Mouse (Mus musculus) right cerebral cortex, adult 18-20 months (tissue): ENCODE results near the gene Clic6.
A peak's percentile ranks its signal among the peaks of the same experiment; 100 is the strongest.
"Not testable (repeated sequence)": the region's sequence is repeated elsewhere in the genome, so short reads cannot be mapped to it uniquely, and the experiment has no call there.

ENCODE experiments used
- DNase-seq: peaks from one replicate; pipeline ENCODE4 v3.0.0; 2022; ENCODE audit warnings: mixed read lengths

The Clic6 gene

DNA sequence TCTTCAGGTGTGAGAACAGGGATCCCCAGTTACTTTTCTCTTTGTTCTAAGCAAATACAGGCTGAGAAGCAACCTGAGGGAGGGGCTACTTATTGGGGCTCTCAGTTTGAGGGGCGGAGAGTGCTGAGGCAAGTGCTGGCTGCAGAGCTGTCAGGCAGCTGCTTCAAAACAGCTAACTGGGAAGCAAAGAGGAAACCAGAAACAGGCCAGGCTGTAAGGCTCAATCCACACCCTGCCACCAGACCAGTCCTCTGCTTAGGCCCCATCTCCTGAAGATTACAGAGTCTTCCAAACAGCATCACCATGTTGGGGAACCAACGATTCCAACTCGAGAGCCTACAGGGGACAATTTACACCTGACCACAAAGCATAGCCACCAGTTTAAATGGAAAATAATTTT is 12.6 kb upstream of the Clic6 start:
- no peak for DNase-seq

DNA sequence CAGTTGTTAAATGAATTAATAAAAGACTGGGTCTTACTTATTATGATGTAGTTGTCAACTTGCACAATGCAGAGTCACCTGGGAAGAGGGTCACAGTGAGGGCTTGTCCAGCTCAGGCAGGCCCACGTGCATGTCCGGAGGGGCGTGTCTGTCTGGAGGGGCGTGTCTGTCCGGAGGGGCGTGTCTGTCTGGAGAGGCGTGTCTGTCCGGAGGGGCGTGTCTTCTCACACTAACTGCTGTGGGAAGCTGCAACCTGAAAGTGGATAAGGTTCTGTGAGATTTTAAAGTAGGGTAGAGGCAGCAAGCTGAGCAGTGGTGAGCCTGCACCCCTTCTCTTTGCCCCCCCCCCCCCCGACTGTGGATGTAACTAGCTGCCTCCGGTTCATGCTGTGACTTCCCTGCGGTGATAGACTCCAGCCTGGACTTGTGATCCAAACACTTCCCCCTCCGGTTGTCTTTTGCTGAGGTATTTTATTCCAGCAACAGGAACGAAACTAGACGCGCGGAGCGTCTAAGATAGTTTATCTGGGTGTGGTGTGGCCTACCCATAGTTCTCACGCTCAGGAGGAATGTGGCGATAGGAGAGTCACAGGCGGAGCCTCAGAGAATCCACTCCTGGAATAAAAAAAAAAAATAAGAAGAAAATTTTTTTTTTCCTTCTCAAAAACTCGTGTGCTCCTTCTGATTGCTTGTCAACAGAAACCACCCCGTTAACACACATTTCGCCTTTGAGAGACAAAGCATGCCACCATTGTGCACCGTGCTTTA is 10.3 kb upstream of the Clic6 start:
- no peak for DNase-seq

DNA sequence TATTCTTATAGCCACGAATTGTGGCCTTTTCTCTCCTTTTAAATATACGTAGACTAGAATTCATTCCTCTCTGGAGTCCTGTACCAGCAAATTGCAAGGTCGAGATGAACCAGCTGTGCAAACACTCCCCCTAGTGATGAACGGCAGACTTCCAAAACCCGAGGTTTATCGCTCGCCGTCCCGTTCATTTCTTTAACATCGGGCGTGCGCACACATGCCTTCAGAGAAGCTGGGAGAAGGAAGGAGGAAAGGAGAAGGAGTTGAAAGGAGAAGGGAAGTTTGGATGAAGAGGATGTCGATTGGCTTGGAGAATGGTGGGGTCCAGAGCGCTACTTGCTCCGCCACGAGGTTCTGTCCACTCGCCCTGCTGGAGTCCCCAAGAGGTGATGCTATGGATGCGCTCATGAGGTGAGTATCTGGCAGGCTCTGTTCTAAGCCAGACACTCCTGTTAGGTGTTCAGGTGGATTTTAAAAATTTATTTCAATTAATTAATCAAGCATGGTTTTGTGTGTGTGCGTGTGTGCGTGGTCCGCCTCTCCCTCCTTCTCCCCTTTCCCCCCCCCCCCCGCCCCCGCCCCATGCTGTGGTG is 6.9 kb upstream of the Clic6 start:
- peak; percentile 75 for DNase-seq

DNA sequence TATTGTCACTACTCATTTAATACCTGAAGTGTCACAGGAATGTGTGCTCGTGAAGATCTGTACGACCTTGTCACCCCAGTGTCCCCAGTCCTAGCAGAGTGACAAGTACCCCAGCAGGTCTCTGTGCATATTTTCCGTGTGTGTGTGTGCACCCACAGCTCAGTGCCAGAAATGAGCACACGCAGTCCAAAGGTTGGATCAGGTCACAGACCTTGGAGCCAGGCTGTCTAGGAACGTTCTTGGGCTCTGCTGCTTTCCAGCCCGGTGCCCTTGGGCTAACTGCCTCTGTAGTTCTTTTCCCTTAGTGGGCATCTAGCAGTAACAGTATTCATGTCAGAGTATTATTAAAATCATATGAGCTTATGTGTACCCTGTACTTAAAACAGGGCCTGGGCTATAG is 1.6 kb downstream of the Clic6 start:
- no peak for DNase-seq

DNA sequence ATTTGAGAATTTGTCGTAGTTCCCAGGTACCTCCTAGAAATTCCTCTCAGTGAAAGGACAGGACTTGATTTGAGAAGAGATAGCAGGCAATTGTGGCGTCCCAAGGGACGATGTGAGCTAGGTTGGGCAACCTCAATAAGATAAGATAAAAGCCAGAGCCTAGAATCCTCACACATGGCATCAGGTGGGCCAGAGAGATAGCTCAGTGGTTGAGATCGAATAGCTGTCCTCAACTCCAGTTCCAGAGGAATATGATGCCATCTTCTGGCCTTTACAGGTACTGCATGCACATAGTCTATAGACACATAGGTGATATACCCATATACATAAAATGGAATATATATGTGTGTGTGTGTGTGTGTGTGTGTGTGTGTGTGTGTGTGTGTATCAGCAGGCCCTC is 2.0 kb downstream of the Clic6 start:
- DNase-seq: no peak

DNA sequence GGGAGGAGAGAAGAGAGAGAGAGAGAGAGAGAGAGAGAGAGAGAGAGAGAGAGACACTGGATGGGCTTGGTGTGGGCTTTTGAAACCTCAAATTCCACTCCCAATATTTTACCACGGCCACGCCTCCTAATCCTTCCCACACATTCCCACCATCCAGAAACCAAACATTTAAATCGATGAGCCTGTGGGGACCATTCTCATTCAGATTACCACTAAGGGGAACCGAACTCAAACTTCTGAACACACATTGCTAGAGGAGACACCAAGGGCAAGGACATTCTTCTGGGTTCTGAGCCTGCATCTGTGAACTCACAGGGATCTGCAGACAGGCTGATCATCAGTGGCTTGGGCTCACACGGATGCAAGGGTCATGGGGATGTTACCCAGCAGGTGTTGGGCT is 2.9 kb downstream of the Clic6 start:
- no peak for DNase-seq

DNA sequence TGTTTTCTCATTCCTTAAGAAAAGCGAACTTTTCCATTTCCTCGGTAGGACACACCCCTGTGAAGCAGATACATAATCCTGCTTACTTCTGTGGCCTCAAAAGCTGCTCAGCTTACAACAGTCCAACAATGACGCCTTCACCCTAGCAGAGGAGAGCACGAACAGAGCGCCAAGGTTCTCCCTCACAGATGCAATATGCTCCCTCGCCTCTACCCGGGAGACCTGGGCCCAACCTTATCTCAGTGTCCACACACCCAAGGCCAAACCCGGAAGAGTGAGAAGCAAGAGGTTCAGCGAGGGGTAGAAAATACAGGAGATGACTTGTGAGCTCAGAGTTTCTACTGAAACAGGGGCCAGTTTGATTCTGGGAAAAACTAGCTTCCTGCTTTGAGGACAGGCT is 3.8 kb downstream of the Clic6 start:
- no peak for DNase-seq

DNA sequence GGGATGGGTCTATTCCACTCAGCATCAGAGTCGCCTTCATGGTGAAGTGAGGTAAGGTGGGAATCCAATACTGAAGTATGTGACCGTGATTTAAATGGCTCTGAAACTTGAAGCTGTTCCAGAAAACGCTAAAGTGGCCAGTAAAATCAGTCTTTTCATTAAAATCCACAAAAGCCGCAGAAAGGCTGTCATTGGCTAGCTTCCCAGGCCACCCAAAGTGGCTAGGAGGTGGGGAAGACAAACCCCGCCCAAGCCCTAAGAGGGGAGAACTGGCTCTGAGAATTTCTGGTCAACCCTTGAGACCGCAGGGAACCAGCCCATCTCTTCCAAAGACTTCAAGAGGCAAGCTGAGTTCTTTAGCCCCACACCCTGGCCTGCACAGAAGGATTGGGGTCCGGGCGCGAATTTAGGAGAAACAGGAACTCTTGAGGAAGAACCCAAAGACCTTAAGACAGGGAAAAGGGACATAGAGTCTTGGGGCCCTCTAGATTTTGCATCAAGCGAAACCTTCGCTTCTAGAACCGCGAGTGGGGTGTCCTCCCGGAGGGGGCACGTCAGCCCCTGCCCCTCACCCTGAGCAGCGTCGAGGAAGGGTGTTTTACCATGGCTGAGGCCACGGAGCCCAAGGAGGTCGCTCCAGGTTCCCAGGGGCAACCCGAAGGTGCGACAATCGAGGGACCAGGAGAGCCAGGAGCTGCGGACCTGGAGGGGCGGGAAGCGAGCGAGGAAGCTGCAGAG is 12.5 kb downstream of the Clic6 start:
- DNase-seq: no peak

DNA sequence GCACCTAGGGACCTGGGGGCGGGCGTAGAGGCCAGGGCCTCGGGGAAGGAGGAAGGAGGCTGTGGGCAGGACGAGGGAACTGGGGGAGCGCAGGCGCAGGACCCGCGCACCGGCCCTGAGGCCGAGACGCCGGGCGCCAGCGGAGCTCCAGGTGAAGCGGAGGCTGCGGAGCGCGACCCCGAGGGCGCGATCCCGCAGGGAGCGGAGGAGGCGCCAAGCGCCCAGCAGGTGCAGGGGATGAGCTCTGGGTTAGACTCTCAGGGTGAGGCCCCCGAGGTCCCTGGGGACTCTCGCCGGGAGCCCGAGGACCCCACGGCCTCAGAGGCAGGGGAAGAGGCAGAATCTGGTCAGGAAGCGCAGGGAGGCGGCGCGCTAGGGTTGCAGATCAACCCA is 13.0 kb downstream of the Clic6 start:
- no peak for DNase-seq

DNA sequence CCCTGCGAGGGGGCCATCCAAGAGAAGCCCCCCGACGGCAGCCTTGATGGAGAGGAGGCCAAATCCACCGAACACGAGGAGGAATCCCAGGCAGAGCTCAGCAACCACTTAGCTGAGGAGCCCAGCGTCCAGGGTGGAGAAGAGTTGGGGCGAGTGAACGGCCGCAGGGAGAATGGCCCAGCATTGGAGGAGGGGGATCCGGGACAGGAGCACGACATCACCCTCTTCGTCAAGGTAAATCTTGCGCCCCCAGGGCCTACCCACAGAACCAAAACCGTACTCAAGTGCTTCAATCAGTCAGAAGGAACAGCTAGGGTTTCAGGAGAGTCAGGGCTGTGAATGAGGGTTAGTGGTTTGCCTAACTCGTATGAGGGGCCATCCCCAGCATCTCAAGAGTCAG is 13.8 kb downstream of the Clic6 start:
- DNase-seq: no peak

DNA sequence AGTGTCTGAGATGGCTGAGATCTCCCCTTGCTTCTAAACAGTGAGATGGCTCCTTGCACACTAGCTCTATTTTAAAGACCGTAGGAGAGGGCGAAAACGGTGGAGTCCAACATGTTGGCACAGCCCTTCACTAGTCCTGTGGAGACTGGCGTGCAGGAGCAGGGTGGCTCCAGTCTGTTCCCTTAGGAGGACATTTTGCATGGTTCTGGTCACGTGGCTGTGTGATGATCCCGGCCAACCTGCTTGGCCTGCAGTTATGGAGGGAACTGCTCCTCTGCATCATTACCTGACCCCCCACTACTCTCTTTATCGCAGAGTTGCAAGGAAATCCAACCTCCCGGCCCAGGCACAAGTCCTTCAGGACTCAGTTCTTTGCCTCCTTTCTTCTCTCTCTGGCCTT is 15.0 kb downstream of the Clic6 start:
- DNase-seq: no peak

DNA sequence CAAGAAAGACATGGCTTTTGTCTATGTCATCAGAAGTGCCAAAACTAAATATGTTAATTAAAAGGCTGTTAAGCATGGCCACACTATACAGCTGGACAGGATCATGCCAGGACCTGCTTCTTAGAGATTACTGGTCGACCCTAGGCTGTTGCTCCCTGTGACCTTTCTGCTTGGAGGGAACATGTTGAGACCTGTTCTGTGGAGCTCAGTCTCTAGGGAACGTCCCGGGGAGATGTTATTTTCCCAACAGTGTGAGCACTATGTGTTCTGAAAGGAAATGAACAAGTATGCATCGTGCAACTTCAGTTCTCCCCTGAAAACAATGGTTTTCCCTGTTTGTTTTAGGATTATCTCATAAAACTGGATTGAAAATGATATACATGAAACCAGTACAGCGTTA is 17.6 kb downstream of the Clic6 start:
- DNase-seq: no peak

DNA sequence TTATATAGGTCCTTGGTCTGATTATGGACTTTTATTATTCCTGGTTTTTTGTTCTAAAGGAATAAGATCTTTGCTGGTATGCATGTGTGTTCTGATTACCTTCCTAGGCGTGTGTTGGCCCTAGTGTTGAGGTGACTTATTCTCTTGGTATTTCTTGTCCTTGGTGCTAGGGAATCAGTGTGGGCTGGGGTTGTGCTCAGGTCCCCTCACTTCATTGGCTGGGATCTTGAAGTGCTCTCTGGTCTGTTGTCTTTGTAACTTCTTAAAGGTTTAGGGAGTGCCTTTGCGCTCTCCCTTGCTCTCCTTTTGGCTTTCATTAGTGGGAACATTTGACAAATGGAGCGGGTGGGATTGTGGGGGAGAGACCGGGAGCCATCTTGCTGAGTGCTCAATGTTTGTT is 22.0 kb downstream of the Clic6 start:
- no peak for DNase-seq

DNA sequence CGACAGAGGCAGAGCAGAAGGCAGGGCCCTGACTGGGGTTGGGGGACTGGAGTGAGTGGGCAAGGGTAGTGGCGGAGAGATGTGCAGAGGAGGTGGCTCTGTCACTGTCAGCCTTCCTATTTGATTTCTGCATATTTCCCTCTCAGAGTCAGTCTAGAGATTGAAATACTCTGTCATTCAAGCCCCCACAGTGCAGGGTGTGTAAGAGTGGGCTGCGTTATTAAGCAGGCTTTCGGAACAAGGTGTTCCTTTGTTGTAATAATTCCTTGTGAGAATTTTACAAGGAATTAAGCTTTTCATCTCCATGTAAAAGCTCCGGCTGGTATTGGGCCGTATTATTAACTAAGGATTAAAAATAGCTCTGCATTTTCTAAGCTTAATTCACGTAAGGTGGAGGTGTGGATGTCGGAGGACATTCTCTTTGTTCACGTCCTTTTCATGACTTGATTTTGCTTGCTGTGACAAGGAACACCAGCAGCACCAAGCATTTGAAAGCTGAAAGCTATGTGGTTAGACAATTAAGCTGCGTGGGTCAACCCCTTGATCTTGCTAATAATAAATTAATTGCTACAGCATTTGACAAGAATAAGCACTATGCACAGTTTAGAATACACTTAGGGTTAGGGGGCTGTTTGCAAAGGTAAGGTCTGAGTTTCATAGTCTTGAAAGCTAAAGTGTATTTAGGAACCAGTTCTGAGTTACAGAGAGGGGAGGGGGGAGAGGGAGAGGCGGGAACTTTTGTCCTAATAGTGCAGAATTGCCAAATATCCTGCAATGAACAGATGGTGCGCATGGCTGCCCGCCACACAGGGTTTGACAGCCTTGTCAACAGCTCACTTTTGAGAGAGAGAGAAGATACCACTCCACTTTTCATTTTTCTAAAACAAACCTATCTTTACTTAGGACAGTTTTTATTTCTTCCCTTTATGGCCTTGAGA is 25.6 kb downstream of the Clic6 start:
- no peak for DNase-seq

DNA sequence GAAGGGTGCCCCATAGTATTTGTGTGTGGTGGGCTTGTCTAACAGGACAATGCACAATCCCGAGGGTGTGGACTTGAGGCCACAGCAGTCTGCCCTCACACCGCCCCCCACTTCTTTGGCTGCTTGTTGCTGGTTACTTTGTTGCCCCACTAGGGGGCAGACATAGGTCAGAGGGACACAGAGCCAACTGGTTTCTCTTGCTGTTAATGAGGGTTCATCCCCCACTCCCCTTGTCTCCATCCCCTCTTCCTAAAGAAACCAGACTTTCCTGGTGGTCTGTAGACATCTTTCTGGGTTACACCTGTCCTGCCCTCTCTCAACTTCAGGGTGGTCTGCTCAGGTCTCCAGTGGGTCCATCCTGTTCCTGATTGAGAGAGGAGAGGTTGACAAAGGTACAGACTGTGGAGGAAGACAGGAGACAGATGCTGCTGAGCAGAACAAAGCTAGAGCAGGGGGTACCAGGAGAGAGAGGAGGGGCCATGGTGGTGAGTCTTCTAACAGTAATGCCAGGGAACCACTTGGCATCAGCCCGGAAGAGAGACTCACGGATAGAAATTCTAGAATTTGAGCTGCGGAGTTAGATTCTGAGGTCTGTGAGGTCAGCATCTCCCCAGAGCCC is 26.3 kb downstream of the Clic6 start:
- DNase-seq: no peak

DNA sequence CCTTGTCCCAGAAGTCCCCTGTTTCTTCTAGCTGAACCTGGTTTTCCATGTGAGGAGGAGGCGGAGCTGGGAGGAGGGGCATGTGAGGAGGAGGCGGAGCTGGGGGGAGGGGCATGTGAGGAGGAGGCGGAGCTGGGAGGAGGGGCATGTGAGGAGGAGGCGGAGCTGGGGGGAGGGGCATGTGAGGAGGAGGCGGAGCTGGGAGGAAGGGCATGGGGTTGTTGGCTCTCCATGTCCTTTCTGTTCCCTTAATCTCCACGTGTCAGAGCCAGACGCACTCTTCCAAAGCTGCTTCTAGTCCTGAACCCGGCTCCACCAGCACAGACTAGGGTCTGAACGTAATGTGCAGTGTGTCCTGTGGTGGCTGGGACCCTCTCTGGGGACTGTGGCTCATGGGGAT is 29.4 kb downstream of the Clic6 start:
- DNase-seq: not testable (repeated sequence)

DNA sequence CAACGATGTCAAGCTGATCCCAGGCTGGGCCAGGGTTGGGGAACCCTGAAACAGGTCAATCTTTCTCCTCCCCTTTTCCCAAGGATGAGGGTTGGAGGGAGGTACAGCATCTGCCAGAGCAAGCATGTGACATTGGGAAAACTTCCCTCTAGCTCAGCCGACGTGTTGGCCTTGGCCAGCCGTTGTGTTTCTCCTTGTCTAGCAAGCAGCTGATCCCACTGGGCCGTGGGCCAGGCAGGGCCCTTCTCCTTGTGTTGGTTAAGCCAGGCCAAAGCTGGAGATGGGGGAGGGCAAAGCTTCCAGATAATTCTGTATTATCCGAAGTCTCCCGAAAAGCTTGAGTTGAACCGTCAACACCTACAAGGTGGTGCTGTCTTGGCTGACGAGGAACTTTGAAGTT is 30.6 kb downstream of the Clic6 start:
- no peak for DNase-seq

DNA sequence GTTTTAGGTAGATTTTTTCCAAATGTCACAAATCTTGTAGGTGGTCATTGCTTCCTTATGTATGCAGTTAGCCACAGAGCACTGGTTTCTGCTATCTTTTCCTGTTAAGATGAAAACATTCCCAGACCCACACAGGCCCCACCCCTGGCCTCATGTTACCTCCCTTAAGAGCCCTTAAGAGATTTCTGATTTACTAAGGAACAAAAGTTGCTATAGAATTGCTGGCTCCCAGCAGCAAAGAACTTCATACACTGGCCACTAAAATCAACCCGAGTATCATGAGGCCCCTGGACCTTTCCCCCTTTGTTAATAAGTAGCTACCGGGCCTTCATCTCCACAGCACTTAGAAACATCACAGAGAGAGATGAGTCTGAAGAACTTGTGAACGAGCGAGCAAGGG is 33.2 kb downstream of the Clic6 start:
- DNase-seq: no peak

DNA sequence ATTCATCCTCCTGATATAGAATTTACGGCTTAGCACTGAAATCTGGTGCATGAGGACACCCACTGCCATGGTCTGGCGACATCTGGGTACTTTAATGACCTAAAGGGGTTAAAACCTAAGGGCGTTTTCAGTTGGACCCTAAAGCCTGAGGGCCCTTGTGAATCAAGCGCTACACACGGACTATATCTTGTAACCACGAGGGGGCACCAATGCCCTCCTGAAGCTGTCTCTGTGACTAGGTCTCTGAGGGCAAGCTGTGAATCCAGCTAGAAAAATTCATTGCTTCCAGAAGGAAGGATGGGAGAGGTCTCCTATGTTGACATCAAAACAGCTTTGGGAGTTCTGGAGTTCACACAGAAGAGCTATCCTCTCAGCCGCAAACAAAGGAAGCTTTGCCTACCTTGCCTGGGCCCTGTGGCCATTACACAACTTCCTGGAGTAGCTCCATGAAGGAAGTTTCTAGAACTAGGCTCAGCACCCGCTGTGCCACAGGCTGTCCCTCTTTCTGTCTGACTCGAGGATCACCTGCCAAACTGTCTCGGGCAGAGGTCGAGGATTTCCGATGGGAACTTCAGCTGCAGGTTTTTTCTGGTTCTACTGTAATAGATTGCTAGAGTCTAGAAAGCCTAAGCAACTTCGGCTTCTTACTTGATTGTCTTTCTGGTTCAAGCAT is 34.4 kb downstream of the Clic6 start:
- DNase-seq: no peak

DNA sequence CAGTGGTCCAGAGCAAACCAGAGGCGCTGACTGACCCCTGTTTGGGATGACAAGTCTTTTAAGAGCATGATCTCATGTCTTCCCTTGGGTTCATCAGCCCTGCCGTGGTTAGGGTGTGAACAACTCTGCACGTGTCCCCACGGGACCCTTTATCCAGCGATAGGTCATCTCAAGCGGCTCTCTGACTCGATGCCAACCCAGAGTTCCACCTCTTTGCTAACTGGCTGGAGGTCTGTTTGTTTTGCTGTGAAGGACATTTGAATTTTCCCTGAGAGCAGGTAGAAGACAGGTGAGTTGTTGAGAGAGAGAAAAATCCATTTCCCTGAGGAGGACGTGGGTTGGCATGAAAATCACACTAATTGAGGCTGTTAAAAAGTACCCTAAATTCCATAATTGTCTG is 37.8 kb downstream of the Clic6 start:
- DNase-seq: no peak

DNA sequence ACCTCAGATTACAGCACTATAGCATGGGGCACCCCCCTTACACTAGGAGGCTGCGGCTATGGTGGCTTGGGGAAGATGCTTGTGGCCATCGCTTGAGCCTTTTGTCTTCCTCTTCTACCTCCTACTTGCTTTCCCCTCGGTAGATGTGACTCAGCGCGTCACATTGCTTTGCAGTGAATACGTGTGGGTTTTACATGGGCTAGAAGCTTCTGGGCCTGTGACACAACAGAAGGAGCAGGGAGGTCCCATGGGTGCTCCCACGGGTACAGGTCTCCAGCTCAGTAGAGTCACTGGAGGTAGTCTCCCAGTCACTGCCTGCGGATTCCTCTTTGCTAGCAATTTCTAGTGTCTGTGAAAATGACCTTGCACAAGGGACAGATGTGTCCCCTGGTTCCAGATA is 39.1 kb downstream of the Clic6 start:
- peak; percentile 59 for DNase-seq

DNA sequence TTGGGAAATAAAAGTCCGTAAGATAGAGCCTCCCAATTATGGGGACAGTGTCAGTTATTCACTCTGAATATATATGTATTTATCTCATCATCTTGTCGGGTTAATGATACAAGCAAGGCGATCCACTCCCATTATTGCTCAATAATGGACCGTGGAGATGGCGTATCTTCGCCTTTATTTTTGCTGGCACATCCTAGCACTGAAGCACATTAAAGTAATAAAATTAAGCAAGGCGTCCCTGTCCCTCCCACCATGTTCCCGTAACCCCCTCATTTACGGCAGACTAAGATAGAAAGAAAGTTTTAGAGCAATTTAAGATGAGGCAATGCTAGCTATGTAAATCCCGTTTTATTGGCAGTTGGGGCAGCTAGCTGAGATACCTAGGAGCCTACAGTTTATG is 40.4 kb downstream of the Clic6 start:
- no peak for DNase-seq
